13 mouse cellular contexts compared by ENCODE assay signal in genomic region chr4:114547658-114548448, GRCm38 (mm10).
DNase-seq lines count a peak whose midpoint lies in the region; ATAC-seq and TF ChIP-seq lines count a peak whose summit lies in the region.
"Had no signal": no experiment of that assay in that cellular context is flagged by ENCODE, and none has a peak within 500 bp of the region (broad histone marks: within the 10 kb centered on the region; RNA-seq: fewer than 3 reads in every experiment).

No protein-coding gene starts in this region.

- H3K27ac ChIP-seq in left cerebral cortex, adult 2 months, result no peak overlapping the region
- no peak overlapping the region for H3K27ac ChIP-seq in kidney, embryonic 15.5 days
- H3K27ac ChIP-seq: hindbrain, embryonic 13.5 days; liver, embryonic 14.5 days; midbrain, embryonic 10.5 days had no signal

- no peaks in the 10 kb centered on the region for H3K27me3 ChIP-seq in kidney, embryonic 15.5 days
- H3K27me3 ChIP-seq: hindbrain, embryonic 13.5 days had no signal

- H3K9me3 ChIP-seq in kidney, embryonic 15.5 days (replicated peaks), result no peaks in the 10 kb centered on the region
- H3K9me3 ChIP-seq: hindbrain, embryonic 13.5 days; midbrain, embryonic 10.5 days had no signal

- intact Hi-C loops in left cerebral cortex, postnatal 25 days (cut with DNase I), result no loop called here
- intact Hi-C loops in left cerebral cortex, adult 2 months (cut with DNase I), result no loop called here

- H3K4me3 ChIP-seq in left cerebral cortex, adult 2 months, result no peak overlapping the region
- no peak overlapping the region for H3K4me3 ChIP-seq in kidney, embryonic 15.5 days (replicated peaks)
- H3K4me3 ChIP-seq: hindbrain, embryonic 13.5 days; midbrain, embryonic 10.5 days had no signal

- H3K4me2 ChIP-seq in kidney, embryonic 15.5 days, result no peak overlapping the region
- H3K4me2 ChIP-seq: hindbrain, embryonic 13.5 days had no signal

- ATAC-seq in frontal cortex, adult (ENCODE audit: low TSS enrichment), result peak; percentile 97
- peak; percentile 56 to 65 for ATAC-seq in hematopoietic stem cell, adult 5-6 weeks (replicated peaks in 1 of 2; ENCODE audit: insufficient read depth in 1 of 2, low FRiP score in 2 of 2, low TSS enrichment in 1 of 2, low read depth in 1 of 2, poor library complexity in 2 of 2, severe bottlenecking in 2 of 2)
- ATAC-seq in kidney, embryonic 15.5 days (replicated peaks; ENCODE audit: low FRiP score), result no peak

- no peak overlapping the region for H3K9ac ChIP-seq in kidney, embryonic 15.5 days
- H3K9ac ChIP-seq: hindbrain, embryonic 13.5 days; liver, embryonic 14.5 days had no signal

- H3K4me1 ChIP-seq in kidney, embryonic 15.5 days, result peaks cover 19% of the 10 kb centered on the region

- DNase-seq in frontal cortex, postnatal 25 days (ENCODE audit: low spot score in 2 of 2), result no peak
- DNase-seq in left cerebral cortex, postnatal 25 days (ENCODE audit: low spot score in 2 of 2), result peak; percentile 7 to 17
- no peak for DNase-seq in left cerebral cortex, adult 2 months (ENCODE audit: extremely low spot score in 1 of 2, low spot score in 2 of 2)
- DNase-seq in lung, postnatal 25 days (ENCODE audit: low spot score), result peak; percentile 48
- no peak for DNase-seq in thymus, adult 18-20 months
- DNase-seq: cerebellum, postnatal 14 days; kidney, adult 9 months had no signal

- no peaks in the 10 kb centered on the region for H3K36me3 ChIP-seq in kidney, embryonic 15.5 days
- H3K36me3 ChIP-seq: hindbrain, embryonic 13.5 days; midbrain, embryonic 10.5 days had no signal

- no peak for TF ChIP-seq CTCF in left cerebral cortex, adult 2 months (IDR thresholded peaks at IDR 0.05)

- 40% methylated on average over 8 of the region's 8 CpGs for WGBS in kidney, embryonic 15.5 days

Comparison
In these comparisons a context has a peak if more than half of its experiments do, and no peak if none do; other contexts are left out.
1. DNase-seq: peak in left cerebral cortex, postnatal 25 days (2 of 2) and lung, postnatal 25 days (single experiment); none in frontal cortex, postnatal 25 days (0 of 2), left cerebral cortex, adult 2 months (0 of 2) and thymus, adult 18-20 months (0 of 2).